Mouse (Mus musculus) CH12.LX (cell line): ENCODE data around the gene Mef2a. TPM values are rescaled to one million over a fixed set of nuclear protein-coding genes. Genes with fewer than 3 reads are reported as not detected.

Source experiments
- DNase-seq: peaks from one replicate; pipeline ENCODE4 v3.0.0-alpha.2; 2013; ENCODE audit errors: extremely low read depth
- H3K27ac ChIP-seq: 2 replicates; pipeline ENCODE4 v1.5.1; 2012; ENCODE audit warnings: low read depth, mild to moderate bottlenecking, control low read depth, moderate library complexity; ENCODE audit not compliant: insufficient read depth
- H3K27me3 ChIP-seq: replicated peaks from 2 replicates; pipeline ENCODE3; 2012; ENCODE audit warnings: inconsistent platforms
- H3K36me3 ChIP-seq, 2 experiments: replicated peaks in 1 of 2; 2 replicates each; pipeline versions ENCODE3 to v1.6.1; 2012; ENCODE audit warnings: inconsistent platforms in 1 of 2, low read length in 1 of 2, mild to moderate bottlenecking in 1 of 2, mixed read lengths in 1 of 2, moderate library complexity in 1 of 2; ENCODE audit not compliant: control insufficient read depth in 1 of 2, insufficient read depth in 1 of 2
- H3K4me1 ChIP-seq, 2 experiments: 2 replicates each; pipeline ENCODE4 v1.6.1; 2012; ENCODE audit warnings: inconsistent platforms in 1 of 2, moderate library complexity in 1 of 2; ENCODE audit not compliant: insufficient read depth in 2 of 2, control insufficient read depth in 1 of 2
- H3K4me2 ChIP-seq: 2 replicates; pipeline ENCODE4 v1.6.1; 2012; ENCODE audit warnings: low read depth, mild to moderate bottlenecking, control low read depth; ENCODE audit not compliant: poor library complexity, insufficient read depth, severe bottlenecking
- H3K4me3 ChIP-seq, 3 experiments: fragments of 150-350 bp in 1 of 3; sonication (generic) in 1 of 3; replicated peaks in 1 of 3; 2 replicates each; pipeline versions ENCODE3 to v1.5.1; 2011 to 2012; ENCODE audit warnings: low read depth in 2 of 3, low read length in 2 of 3, mild to moderate bottlenecking in 2 of 3, moderate library complexity in 2 of 3, control low read depth in 1 of 3, improper control_type of control experiment in 1 of 3, inconsistent platforms in 1 of 3, mixed read lengths in 1 of 3; ENCODE audit not compliant: poor library complexity in 1 of 3
- H3K79me2 ChIP-seq: replicated peaks from 2 replicates; pipeline ENCODE4 v1.6.1; 2012; ENCODE audit warnings: mild to moderate bottlenecking, moderate library complexity; ENCODE audit not compliant: control insufficient read depth, poor library complexity, insufficient read depth, severe bottlenecking; ENCODE audit errors: extremely low read depth
- H3K9ac ChIP-seq: 2 replicates; pipeline ENCODE4 v1.6.1; 2012; ENCODE audit warnings: low read depth, mild to moderate bottlenecking, control low read depth, moderate library complexity; ENCODE audit not compliant: insufficient read depth
- H3K9me3 ChIP-seq: replicated peaks from 2 replicates; pipeline ENCODE3; 2012; ENCODE audit warnings: low read length, inconsistent platforms, mixed read lengths
- BHLHE40 ChIP-seq: IDR thresholded peaks from 2 replicates; pipeline ENCODE4 v1.6.1; 2011; ENCODE audit warnings: mild to moderate bottlenecking, low read depth, low read length, improper control_type of control experiment
- ELF1 ChIP-seq: IDR thresholded peaks from 2 replicates; pipeline ENCODE4 v1.6.1; 2014; ENCODE audit warnings: low read depth, mild to moderate bottlenecking, inconsistent platforms, low read length, improper control_type of control experiment
- GABPA ChIP-seq: IDR thresholded peaks from 2 replicates; pipeline ENCODE4 v1.6.1; 2012; ENCODE audit warnings: low read depth, low read length, improper control_type of control experiment, inconsistent platforms; ENCODE audit not compliant: insufficient replicate concordance
- HCFC1 ChIP-seq: IDR thresholded peaks from 2 replicates; pipeline ENCODE4 v1.6.1; 2012; ENCODE audit warnings: low read depth, mild to moderate bottlenecking, inconsistent platforms, low read length, improper control_type of control experiment
- IRF4 ChIP-seq: IDR thresholded peaks from 2 replicates; pipeline ENCODE4 v1.6.1; 2014; ENCODE audit warnings: low read depth, mild to moderate bottlenecking, inconsistent platforms, low read length, improper control_type of control experiment
- JUN ChIP-seq: IDR thresholded peaks from 2 replicates; pipeline ENCODE4 v1.6.1; 2011; ENCODE audit warnings: low read depth, mild to moderate bottlenecking, low read length, improper control_type of control experiment, moderate library complexity; ENCODE audit not compliant: insufficient read depth
- MAZ ChIP-seq: IDR thresholded peaks from 2 replicates; pipeline ENCODE4 v1.6.1; 2012; ENCODE audit warnings: low read depth, mild to moderate bottlenecking, inconsistent platforms, low read length, improper control_type of control experiment, moderate library complexity
- MEF2A ChIP-seq: IDR thresholded peaks from 2 replicates; pipeline ENCODE4 v1.6.1; 2014; ENCODE audit warnings: low read depth, mild to moderate bottlenecking, inconsistent platforms, low read length, improper control_type of control experiment, borderline replicate concordance
- MYC ChIP-seq: IDR thresholded peaks from 2 replicates; pipeline ENCODE4 v1.6.1; 2011; ENCODE audit warnings: low read depth, mild to moderate bottlenecking, improper control_type of control experiment, low read length
- RAD21 ChIP-seq: IDR thresholded peaks from 2 replicates; pipeline ENCODE4 v1.6.1; 2011; ENCODE audit warnings: low read depth, mild to moderate bottlenecking, low read length, improper control_type of control experiment, moderate library complexity
- SMC3 ChIP-seq: IDR thresholded peaks from 2 replicates; pipeline ENCODE4 v1.6.1; 2011; ENCODE audit warnings: low read depth, low read length, improper control_type of control experiment
- USF1 ChIP-seq: IDR thresholded peaks from 2 replicates; pipeline ENCODE4 v1.6.1; 2014; ENCODE audit warnings: low read depth, mild to moderate bottlenecking, inconsistent platforms, low read length, improper control_type of control experiment
- USF2 ChIP-seq: conservative IDR thresholded peaks from 2 replicates; pipeline ENCODE4 v1.6.1; 2011; ENCODE audit warnings: low read depth, low read length, improper control_type of control experiment
- ZC3H11A ChIP-seq: IDR thresholded peaks from 2 replicates; pipeline ENCODE4 v1.6.1; 2012; ENCODE audit warnings: low read depth, mild to moderate bottlenecking, inconsistent platforms, low read length, improper control_type of control experiment
- ZKSCAN1 ChIP-seq: IDR thresholded peaks from 2 replicates; pipeline ENCODE4 v1.6.1; 2012; ENCODE audit warnings: low read depth, inconsistent platforms, low read length, improper control_type of control experiment, borderline replicate concordance
- ZNF384 ChIP-seq: IDR thresholded peaks from 2 replicates; pipeline ENCODE4 v1.6.1; 2012; ENCODE audit warnings: low read depth, low read length, improper control_type of control experiment, inconsistent platforms
- dilution Hi-C: fragments of 300-500 bp; cut with MboI; formaldehyde crosslinking; loops from 2 replicates; pipeline ENCODE4 v1.14.3; 2020; ENCODE audit warnings: low sequenced_read_pairs; ENCODE audit not compliant: extremely low pct_unique_long_range_greater_than_20kb, extremely low pct_ligation_motif_present
- in situ Hi-C: fragments of 300-500 bp; cut with MboI; formaldehyde crosslinking; loops from 3 replicates; pipeline ENCODE4 v1.14.3; 2019; ENCODE audit warnings: low sequenced_read_pairs, low pct_ligation_motif_present, low pct_unique_long_range_greater_than_20kb, mixed read lengths
- polyA plus RNA-seq: library from polyadenylated mRNA; unstranded; fragments of >175 nt; gene quantifications from 2 replicates; pipeline ENCODE4 v1.2.1, GENCODE M21; 2012; ENCODE audit warnings: low read depth; ENCODE audit not compliant: insufficient read length
- total RNA-seq, 2 experiments: library from RNA; depleted of rRNA; stranded (reverse); fragments of 300-350 nt in 1 of 2; fragments of >200 nt in 1 of 2; gene quantifications; 2 replicates each; pipeline ENCODE4 v1.2.3; 2012 to 2014

Gene Mef2a
- total and polyA plus RNA-seq, 3 experiments: 40.1 to 100 (median 42.2) TPM

- Histone ChIP-seq H3K9ac (no peak overlapping the region), H3K4me2 (no peak overlapping the region), H3K4me3 (no peak overlapping the region), H3K79me2 (no peaks in the 10 kb centered on the region), H3K4me1 (no peaks in the 10 kb centered on the region), H3K27ac (no peak overlapping the region), H3K36me3 (peaks cover 49 to 83% of the 10 kb centered on the region in 2 experiments), H3K9me3 (no peaks in the 10 kb centered on the region), H3K27me3 (no peaks in the 10 kb centered on the region)
- in situ Hi-C loops: loop anchor here (25.0 kb wide), 2 partner anchors 130 to 280 kb away; partner anchors contain the start of gene Mef2a
- dilution Hi-C loops: no loop called here
- no peak for TF ChIP-seq USF2
- no peak for TF ChIP-seq JUN
- TF ChIP-seq GABPA: no peak
- TF ChIP-seq IRF4: no peak
- no peak for TF ChIP-seq ZNF384
- no peak for TF ChIP-seq MYC
- TF ChIP-seq MEF2A: no peak
- no peak for DNase-seq
Observed at GRCm38 (mm10) chr7:67232504-67232903, 140.2 kb downstream of the Mef2a start.

- dilution Hi-C loops (no loop called here), in situ Hi-C loops (loop anchor here (25.0 kb wide), 2 partner anchors 132 to 282 kb away; partner anchors contain the start of gene Mef2a)
- no peak overlapping the region for H3K27ac ChIP-seq
- TF ChIP-seq MYC: no peak
- no peak for TF ChIP-seq ELF1
- TF ChIP-seq RAD21: no peak
- TF ChIP-seq ZKSCAN1: no peak
- no peak for TF ChIP-seq MAZ
- TF ChIP-seq ZC3H11A: no peak
- no peak for TF ChIP-seq HCFC1
- TF ChIP-seq USF1: no peak
- TF ChIP-seq BHLHE40: no peak
- TF ChIP-seq JUN: no peak
- no peak for TF ChIP-seq SMC3
- H3K4me1 ChIP-seq: no peaks in the 10 kb centered on the region
- no peaks in the 10 kb centered on the region for H3K79me2 ChIP-seq
- no peaks in the 10 kb centered on the region for H3K9me3 ChIP-seq
- no peak overlapping the region for H3K9ac ChIP-seq
- no peaks in the 10 kb centered on the region for H3K27me3 ChIP-seq
- H3K4me3 ChIP-seq: no peak overlapping the region
- peaks cover 36 to 81% of the 10 kb centered on the region in 2 experiments for H3K36me3 ChIP-seq
- H3K4me2 ChIP-seq: no peak overlapping the region
- DNase-seq: no peak
Observed at GRCm38 (mm10) chr7:67230640-67231140, 142.0 kb downstream of the Mef2a start.
